Mouse (Mus musculus): ENCODE results near the gene Zfp938. TPM values are rescaled to one million over a fixed set of nuclear protein-coding genes. Genes with fewer than 3 reads are reported as not detected.

Zfp938 gene
- 1 to 10 TPM in 1 of 2 experiments, under 1 TPM in 1; 0.50 to 2.8 TPM for polyA plus RNA-seq (2012; fragmentation: generic; extraction: Trizol)

GRCm38 (mm10) chr10:82240742-82241400, at the start of gene Zfp938:
Gene Zfp938 (minus strand): TSS chr10:82241280.

Other genes starting within 250 kb of the Zfp938 start
- gene Zfp873, start 193.2 kb downstream of the Zfp938 start, polyA plus RNA-seq (2012; fragmentation: generic; extraction: Trizol) = 1 to 10 TPM in 1 of 2 experiments, under 1 TPM in 1; 0.01 to 1.0 TPM
- under 1 TPM in 1 of 2 experiments, not detected in 1; 0.93 TPM for gene BC024063, start 157.9 kb downstream of the Zfp938 start, polyA plus RNA-seq (2012; fragmentation: generic; extraction: Trizol)
- under 1 TPM; 0.02 to 0.77 TPM for gene AU041133, start 113.3 kb downstream of the Zfp938 start, polyA plus RNA-seq (2012; fragmentation: generic; extraction: Trizol)
- gene 4932415D10Rik, start 75.3 kb upstream of the Zfp938 start, polyA plus RNA-seq (2012; fragmentation: generic; extraction: Trizol) = not detected
- gene Gm4924, start 113.0 kb upstream of the Zfp938 start, polyA plus RNA-seq (2012; fragmentation: generic; extraction: Trizol) = 1 to 10 TPM in 1 of 2 experiments, under 1 TPM in 1; 0.20 to 4.6 TPM

Data from C3H10T1/2 (cell line).